Mouse (Mus musculus) MEL (cell line): Measurements from ENCODE around the gene Clic4.

Experiments used
- CTCF ChIP-seq, 3 experiments: IDR thresholded peaks in 2 of 3; conservative IDR thresholded peaks in 1 of 3; 2 replicates each; pipeline ENCODE4 v1.5.1; 2011 to 2012; ENCODE audit warnings: low read length in 3 of 3, low read depth in 2 of 3, mild to moderate bottlenecking in 2 of 3, improper control_type of control experiment in 1 of 3, inconsistent platforms in 1 of 3, mixed read lengths in 1 of 3, moderate library complexity in 1 of 3; ENCODE audit not compliant: control insufficient read depth in 1 of 3, insufficient read depth in 1 of 3, poor library complexity in 1 of 3, severe bottlenecking in 1 of 3
- EP300 ChIP-seq, 2 experiments: IDR thresholded peaks; 2 replicates each; pipeline ENCODE4 v1.6.1; 2011; ENCODE audit warnings: improper control_type of control experiment in 2 of 2, low read length in 2 of 2, low read depth in 1 of 2, mild to moderate bottlenecking in 1 of 2
- GABPA ChIP-seq: IDR thresholded peaks from 2 replicates; pipeline ENCODE4 v1.6.1; 2012; ENCODE audit warnings: low read depth, mild to moderate bottlenecking, inconsistent platforms, low read length, improper control_type of control experiment, moderate library complexity
- JUND ChIP-seq: IDR thresholded peaks from 2 replicates; pipeline ENCODE4 v1.6.1; 2011; ENCODE audit warnings: low read depth, mild to moderate bottlenecking, improper control_type of control experiment, low read length
- NELFE ChIP-seq: IDR thresholded peaks from 2 replicates; pipeline ENCODE4 v1.6.1; 2011; ENCODE audit warnings: low read depth, low read length, improper control_type of control experiment
- POLR2A ChIP-seq, 2 experiments: IDR thresholded peaks; 2 replicates each; pipeline ENCODE4 v1.6.1; 2011 to 2012; ENCODE audit warnings: low read length in 2 of 2, mild to moderate bottlenecking in 2 of 2, control low read depth in 1 of 2, improper control_type of control experiment in 1 of 2, low read depth in 1 of 2, moderate library complexity in 1 of 2; ENCODE audit not compliant: control insufficient read depth in 1 of 2, insufficient read depth in 1 of 2, poor library complexity in 1 of 2
- RCOR1 ChIP-seq: IDR thresholded peaks from 2 replicates; pipeline ENCODE4 v1.6.1; 2012; ENCODE audit warnings: low read depth, mild to moderate bottlenecking, inconsistent platforms, low read length, improper control_type of control experiment
- SIN3A ChIP-seq: IDR thresholded peaks from 2 replicates; pipeline ENCODE4 v1.6.1; 2012; ENCODE audit warnings: low read length, improper control_type of control experiment, inconsistent platforms
- TBP ChIP-seq: IDR thresholded peaks from 2 replicates; pipeline ENCODE4 v1.8.0; 2011; ENCODE audit warnings: low read depth, low read length, improper control_type of control experiment
- TCF12 ChIP-seq: IDR thresholded peaks from 2 replicates; pipeline ENCODE4 v1.6.1; 2014; ENCODE audit warnings: low read depth, mild to moderate bottlenecking, inconsistent platforms, low read length, improper control_type of control experiment, moderate library complexity
- ZC3H11A ChIP-seq: IDR thresholded peaks from 2 replicates; pipeline ENCODE4 v1.6.1; 2012; ENCODE audit warnings: low read depth, mild to moderate bottlenecking, inconsistent platforms, low read length, improper control_type of control experiment

GRCm38 (mm10) chr4:135312706-135313105 is 40.1 kb upstream of the Clic4 start:
- TF ChIP-seq ZC3H11A (no peak), EP300 (IDR thresholded peaks at IDR 0.05; ENCODE audit: low read depth in 1 of 2, low read length in 2 of 2) (no peak), RCOR1 (no peak), NELFE (no peak), JUND (no peak), SIN3A (no peak), TBP (no peak), POLR2A (IDR thresholded peaks at IDR 0.05; ENCODE audit: control insufficient read depth in 1 of 2, insufficient read depth in 1 of 2, low read depth in 1 of 2, low read length in 2 of 2, poor library complexity in 1 of 2) (no peak), CTCF (IDR thresholded peaks at IDR 0.05 in 2 of 3, conservative IDR thresholded peaks at IDR 0.05 in 1 of 3; ENCODE audit: control insufficient read depth in 1 of 3, insufficient read depth in 1 of 3, low read depth in 2 of 3, low read length in 3 of 3, poor library complexity in 1 of 3, severe bottlenecking in 1 of 3) (no peak), GABPA (no peak), TCF12 (no peak)
